Mouse (Mus musculus): Measurements from ENCODE around the gene Kcnk4.

DNA sequence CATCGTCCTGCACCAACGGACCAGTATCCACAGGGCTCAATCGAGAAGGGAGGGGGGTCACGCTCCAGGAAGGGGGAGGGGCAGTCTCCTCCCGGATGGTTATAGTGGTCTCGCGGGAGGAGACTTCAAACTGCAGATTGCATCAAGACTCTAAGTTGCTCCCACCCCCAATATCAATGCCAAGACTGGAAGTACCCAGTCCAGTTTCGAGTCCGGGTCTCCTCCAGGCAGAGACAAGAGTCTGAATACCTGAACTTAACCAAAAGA, 9.1 kb downstream of the Kcnk4 start, which contains the start of gene Catsperz:
- TF ChIP-seq CTCF (IDR thresholded peaks at IDR 0.05; ENCODE audit: low read depth, low read length) (no peak), POLR2A (IDR thresholded peaks at IDR 0.05; ENCODE audit: extremely low read depth, insufficient read depth, low read length) (no peak)
